Mouse (Mus musculus): ENCODE results near the gene Hpf1. TPM values are rescaled to one million over a fixed set of nuclear protein-coding genes. Genes with fewer than 3 reads are reported as not detected.

The Hpf1 gene
- total RNA-seq (2021), result 10 to 100 TPM; 16.5 to 20.7 TPM

DNA sequence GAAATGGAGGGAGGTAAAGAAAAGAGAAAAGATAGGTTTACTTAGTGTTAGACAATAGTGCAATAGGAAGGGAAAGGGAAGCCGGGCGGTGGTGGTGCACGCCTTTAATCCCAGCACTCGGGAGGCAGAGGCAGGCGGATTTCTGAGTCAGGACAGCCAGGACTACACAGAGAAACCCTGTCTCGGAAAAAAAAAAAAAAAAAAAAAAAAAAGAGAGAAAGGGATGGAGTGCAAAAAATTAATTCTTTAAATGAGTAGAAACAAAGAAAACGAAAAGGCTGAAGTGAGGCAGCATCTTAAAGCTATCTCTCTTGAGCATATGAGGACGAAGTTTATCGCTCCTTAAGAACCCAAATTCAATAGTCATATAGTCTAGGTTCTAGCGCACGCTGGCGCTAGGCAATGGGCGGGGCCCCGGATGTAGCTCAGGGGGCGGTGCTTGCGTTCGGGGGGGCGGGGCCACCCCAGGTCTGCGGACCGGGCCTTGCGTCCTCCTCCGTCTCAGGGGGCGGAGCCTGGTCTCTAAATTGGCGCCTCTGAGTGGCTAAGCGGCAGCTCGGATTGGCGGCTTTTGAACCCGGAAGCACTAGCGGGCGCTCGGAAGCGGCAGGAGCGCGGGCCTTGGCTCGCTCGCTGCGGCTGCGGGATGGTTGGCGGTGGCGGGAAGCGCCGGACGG is at the start of gene Hpf1:
TSS of gene Hpf1 (plus strand) at position 576 of the 677 bp plus-strand sequence.
- DNase-seq (ENCODE audit: low spot score), result peak; percentile 88
- intact Hi-C loops (cut with DNase I), result loop anchor here (5.0 kb wide), 1 partner anchor 102 kb away; the partner anchor contains the start of gene Nek1

DNA sequence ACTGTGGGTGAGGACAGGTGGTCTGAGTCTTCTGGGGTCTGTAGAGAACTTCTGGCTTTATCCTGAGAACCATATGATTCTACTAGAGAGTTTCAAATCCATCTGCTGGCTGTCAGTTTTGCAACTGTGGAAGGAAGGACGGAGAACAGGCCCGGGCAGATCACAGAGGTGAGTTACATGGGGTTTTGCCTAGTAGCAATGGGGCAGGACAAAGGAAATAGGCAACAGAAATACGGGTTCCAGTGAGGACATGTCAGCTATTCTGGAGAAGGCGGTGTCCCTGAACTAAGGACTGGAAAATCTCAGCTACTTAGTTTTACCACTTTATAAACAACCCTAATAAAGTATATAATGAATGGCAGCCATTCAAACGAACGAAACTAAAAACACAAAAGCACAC is 47.8 kb upstream of the Hpf1 start:
- no peak for DNase-seq (ENCODE audit: low spot score)
- intact Hi-C loops (cut with DNase I), result no loop called here

DNA sequence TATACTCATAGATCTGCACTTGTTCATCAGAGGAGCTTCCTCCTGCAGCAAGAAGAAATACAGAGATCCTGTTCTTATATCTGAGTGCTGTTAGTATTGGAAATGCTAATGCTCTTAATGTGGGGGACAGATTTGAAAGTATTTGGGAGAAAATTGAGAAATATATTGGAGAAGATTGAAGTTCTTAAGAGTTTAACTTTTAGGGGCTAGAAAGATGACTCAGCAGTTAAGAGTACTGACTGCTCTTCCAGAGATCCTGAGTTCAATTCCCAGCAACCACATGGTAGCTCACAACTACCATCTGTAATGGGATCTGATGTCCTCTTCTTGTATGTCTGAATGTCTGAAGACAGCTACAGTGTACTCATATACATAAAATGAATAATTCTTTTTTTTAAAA is 32.7 kb upstream of the Hpf1 start:
- DNase-seq (ENCODE audit: low spot score), result no peak
- intact Hi-C loops (cut with DNase I), result no loop called here

DNA sequence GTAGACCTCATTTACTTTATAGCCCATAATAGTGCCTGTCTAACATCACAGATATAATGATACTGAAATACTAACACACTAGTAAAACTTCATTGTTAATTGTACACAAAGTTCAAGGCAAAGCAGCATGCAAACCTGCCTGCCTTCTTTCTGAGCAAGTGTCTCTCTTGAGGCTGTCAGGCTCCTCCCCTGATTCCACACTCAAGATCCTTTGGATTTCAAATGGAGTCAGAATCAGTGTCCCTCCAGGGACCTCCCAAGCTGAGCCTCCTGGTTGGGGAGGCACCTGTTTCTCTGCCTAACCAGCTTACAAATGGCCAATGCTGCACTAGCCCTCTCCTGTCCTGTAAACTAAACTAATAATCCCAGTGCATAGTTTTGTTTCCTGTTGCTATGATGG is 32.1 kb upstream of the Hpf1 start:
- no peak for DNase-seq (ENCODE audit: low spot score)
- intact Hi-C loops (cut with DNase I), result no loop called here

DNA sequence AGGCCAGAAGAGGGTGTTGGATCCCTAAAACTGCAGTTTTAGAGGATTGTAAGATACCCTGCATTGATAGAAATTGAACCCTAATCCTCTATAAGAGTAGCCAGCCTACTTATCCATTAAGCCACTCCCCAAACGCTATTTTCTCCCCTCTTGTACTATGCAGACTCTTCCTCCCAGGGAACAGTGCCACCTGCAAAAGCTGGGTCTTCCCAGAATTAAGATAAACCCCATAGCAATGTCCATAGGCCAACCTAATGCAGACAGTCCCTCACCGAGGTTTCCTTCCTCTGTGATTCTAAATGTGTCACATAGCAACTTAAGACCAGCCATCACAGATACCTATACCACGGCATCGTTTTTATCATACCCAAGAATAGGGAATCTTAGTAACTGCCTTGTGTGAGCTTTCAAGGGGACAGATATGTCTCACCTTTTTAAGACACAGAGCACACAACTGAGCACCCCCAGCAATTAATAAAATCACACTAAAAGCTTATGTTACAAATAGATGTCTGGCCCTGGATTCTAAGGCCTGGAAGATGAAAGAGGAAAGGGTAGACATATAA is 31.2 kb upstream of the Hpf1 start:
- intact Hi-C loops (cut with DNase I), result no loop called here

DNA sequence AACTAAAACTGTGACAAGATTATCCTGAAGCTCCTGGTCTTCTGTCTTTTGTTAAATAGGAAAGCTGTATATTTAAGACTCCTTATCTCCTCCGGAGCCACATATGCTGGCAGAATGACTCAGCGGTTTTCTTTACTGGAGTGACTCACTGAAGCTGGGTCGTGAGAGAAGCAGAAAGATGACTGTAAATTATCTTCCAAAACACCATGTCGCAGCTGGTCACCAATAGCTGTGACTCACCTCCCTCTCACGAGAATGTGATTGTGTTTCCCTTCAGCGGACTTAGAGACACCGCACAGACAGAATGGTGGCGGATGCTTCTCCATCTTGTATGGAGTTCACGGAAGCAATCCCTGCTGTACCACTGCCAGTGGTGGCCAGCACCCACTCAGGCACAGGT is 30.6 kb upstream of the Hpf1 start:
- DNase-seq (ENCODE audit: low spot score), result no peak
- intact Hi-C loops (cut with DNase I), result no loop called here

More for the DNA sequence above, 31.2 kb upstream of the Hpf1 start:
- DNase-seq (ENCODE audit: low spot score), result no peak

DNA sequence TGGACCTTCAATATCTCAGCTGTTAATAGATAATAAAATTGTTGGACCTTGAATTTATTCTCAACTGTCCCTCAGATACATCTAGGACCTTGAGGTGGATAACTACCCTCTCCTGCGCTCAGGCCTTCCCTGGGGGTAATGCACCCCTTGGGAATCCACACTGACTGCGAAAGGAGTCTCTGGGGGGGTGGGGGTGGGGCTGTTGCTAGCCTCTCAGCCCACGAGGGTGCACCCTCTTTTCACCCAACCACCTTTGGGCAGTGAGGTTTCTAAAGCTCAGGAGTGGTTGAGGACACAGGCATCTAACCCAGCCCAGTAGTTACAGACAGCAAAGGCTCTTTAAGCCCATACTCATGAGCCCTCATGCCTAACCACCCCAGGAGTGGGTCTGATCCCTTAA is 29.5 kb upstream of the Hpf1 start:
- DNase-seq (ENCODE audit: low spot score), result no peak
- intact Hi-C loops (cut with DNase I), result no loop called here

DNA sequence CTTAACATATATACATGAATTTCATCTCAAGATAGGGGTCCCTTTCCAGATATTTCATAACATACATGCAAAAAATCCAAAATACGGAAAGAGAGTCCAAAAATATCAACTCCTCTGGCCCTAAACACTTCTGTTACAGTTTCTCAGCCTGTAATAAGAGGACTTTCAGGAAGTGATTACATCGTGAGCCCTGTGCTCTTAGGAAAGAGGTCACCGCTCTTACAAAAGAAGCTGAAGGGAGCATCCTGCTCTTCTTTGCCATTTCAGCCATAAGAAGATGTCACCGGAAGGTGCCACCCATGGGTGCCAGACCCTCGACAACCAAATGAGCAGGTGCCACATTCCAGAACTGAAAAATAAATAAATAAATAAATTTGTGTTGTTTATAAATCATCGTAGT is 28.4 kb upstream of the Hpf1 start:
- intact Hi-C loops (cut with DNase I), result no loop called here

DNA sequence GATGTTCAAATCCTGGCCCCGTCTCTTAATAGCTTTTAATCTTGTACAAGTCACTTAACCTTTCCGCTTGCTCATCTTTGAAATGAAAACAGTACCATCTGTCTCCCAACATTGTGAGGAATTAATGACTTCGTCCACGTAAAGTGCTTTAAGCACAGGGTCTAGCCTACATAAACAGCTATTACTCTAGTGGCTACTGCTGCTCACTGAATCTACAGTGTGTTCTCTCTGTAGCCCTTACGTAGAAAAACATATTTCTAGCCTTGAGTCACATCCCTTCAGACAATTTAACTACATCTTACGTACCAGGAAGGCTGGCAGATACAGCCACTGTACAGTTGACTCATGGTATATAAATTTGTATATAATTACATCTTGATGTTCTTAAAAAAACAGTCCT is 25.3 kb upstream of the Hpf1 start:
- intact Hi-C loops (cut with DNase I), result loop anchor here (1.0 to 2.0 kb wide), 2 partner anchors 248 to 358 kb away; no protein-coding TSS in a partner anchor
- no peak for DNase-seq (ENCODE audit: low spot score)

More for the DNA sequence above, 28.4 kb upstream of the Hpf1 start:
- no peak for DNase-seq (ENCODE audit: low spot score)

DNA sequence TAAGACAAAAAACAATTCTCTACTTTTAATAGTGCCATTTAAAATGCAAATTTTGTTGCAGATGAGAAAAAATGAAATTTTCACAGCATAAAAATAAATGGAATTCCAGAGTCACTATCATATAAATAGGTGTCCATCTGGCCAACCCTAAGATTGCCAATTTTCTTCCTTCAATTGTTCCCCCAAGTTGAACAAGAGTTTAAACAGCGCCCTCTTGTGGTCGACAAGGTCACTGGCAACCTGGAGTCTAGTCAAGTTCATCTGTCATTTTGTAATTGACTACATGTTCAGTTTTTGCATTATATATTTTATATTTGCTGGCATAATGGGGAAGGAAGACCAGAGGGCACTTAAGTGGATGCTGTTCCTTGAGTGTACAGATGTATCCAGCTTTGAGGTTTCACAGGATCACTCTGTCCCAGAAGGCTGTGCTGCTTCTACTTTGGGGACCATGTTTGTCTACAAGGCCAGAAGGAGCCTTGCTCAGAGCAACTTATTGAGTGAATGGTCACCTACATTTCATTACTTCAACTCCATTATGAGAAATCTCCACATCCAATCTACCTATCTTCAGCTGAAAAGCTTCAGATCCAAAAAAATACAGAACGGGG is 24.6 kb upstream of the Hpf1 start:
- DNase-seq (ENCODE audit: low spot score), result no peak
- intact Hi-C loops (cut with DNase I), result loop anchor here (1.0 to 2.0 kb wide), 2 partner anchors 248 to 359 kb away; no protein-coding TSS in a partner anchor

DNA sequence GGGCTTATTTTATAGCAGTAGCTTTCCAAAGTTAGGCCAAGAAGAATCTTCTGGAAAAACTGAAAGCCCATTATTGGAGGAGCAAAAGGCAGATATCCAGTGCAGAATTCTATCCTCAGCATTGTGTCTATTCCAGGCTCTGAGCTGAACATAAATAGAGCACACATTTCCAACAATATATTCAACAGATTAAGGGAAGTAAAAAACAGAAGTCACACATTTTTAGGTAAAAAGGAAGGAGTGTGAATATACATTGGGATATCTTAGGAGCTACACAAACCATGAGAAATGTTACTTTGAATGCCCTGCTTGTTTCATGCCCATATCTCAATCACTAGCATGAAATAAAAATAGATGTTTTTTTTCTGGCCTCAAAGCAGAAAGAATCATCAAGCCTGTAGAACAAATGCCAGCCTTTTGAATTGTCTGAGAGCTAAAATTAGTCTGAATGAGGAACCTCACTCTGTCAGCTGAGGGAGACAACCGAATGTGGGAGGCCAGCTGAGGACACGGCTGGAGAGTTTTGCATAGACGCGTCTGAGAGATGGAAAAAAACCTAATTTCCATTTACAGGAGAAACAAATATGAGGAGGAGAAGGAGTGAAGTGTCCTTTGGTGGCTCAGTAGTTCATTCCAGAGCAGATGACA is 22.6 kb upstream of the Hpf1 start:
- no peak for DNase-seq (ENCODE audit: low spot score)
- intact Hi-C loops (cut with DNase I), result no loop called here

DNA sequence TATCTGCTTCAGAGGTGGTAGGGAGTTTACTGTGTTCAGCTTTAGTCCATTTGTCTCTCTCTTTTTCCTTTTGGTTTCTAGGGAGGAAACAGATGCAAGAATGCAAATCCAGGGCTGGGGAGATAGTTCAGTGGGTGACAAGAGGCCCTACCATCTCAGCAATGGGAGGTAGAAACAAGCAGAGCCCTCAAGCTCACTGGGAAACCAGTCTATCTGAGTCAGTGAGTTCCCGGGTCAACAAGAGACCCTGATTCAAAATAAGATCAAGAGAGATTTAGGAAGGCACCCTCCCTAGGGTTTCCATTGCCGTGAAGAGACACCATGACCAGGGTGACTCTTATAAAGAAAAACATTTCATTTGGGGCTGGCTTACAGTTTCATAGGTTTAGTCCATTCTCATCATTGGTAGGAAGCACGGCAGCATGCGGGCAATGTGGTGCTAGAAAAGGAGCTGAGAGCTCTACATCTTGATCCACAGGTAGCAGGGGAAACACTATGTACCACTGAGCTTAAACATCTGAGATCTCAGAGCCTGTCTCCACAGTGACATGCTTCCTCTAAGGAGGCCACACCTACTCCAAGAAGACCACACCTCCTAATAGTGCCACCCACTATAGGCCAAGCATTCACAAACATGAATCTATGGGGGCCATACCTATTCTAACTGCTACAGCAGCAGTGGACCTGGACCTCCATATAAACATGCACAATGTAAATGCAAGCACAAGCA is 21.8 kb upstream of the Hpf1 start:
- no peak for DNase-seq (ENCODE audit: low spot score)
- intact Hi-C loops (cut with DNase I), result no loop called here

DNA sequence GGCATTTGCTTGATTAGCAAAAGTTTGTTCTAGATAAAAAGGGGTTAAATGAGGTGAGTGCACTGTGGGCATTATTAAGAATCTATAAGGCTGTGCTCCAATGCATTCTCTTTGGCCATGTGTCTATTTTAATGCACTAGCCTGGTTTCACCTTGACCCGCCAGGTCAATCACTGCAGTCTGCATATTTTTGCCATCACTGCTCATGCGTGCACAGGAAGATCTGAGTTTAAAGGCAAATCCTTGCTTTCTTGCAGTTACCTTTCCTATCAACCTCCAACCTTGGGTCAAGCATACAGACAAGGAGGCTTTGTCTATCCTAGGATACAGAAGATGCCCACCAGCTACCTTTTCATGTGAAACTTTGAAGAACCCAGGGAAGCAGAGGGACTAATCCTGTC is 20.5 kb upstream of the Hpf1 start:
- no peak for DNase-seq (ENCODE audit: low spot score)
- intact Hi-C loops (cut with DNase I), result no loop called here

DNA sequence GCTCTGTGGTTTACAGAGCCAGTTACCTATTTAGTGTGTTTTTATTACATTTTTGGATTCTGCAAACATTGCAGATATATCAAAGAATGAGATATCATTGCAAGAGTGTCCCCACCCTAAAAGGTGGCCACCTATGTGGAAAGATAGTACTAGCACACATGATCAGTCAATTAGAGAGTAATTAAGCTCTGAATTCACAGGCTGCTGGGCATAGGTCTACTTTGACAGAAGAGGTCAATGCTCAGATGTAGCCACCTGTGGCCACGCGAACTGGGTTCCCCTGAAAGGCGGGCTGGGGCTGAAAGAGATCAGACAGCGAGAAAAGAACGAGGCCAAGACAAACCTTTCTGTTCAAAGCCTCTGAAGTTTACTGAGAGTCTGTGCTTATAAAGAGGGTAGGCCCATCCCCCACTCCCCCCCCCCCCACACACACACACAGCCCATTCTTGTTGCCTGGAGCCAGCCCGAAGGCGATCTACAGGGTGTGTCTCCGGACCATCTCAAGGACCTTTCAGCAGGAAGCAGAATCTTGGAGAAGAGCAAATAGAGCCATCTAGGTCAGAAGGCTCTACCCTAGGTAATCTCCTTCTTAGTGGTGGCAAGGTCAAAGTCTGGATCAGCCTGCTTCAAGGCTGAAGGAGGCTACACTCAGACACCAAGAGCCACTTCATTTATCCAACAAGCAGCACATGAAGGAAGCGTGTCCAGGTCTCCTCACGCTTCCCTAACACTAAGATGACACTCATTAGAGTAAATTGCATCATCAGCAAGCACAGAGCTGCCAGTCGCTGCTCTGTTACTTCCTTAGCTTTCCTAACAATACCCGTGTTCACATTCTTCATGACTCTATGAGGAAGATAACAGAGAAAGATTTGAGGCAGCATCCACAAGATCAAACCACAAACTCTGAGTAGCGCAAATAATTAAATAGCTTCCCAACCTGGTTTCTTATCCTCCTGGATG is 19.7 kb upstream of the Hpf1 start:
- no peak for DNase-seq (ENCODE audit: low spot score)
- intact Hi-C loops (cut with DNase I), result no loop called here

DNA sequence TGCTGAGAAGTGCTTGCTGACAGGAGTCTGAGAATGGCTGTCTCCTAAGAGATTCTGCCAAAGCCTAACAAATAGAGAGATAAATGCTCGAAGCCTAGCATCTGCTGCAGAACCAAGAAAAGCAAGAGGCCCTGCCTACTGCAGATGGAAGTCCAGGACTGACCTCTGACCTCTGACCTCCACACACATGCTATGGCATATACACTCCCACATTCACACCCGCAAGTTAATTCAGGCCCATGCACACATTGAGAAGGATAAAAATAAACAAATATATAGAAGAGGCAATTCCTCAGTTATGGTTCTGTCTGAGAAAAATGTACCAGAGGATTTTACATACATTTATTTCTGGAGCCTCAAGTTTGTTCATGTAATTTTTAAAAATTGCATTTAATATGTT is 11.6 kb upstream of the Hpf1 start:
- intact Hi-C loops (cut with DNase I), result no loop called here

DNA sequence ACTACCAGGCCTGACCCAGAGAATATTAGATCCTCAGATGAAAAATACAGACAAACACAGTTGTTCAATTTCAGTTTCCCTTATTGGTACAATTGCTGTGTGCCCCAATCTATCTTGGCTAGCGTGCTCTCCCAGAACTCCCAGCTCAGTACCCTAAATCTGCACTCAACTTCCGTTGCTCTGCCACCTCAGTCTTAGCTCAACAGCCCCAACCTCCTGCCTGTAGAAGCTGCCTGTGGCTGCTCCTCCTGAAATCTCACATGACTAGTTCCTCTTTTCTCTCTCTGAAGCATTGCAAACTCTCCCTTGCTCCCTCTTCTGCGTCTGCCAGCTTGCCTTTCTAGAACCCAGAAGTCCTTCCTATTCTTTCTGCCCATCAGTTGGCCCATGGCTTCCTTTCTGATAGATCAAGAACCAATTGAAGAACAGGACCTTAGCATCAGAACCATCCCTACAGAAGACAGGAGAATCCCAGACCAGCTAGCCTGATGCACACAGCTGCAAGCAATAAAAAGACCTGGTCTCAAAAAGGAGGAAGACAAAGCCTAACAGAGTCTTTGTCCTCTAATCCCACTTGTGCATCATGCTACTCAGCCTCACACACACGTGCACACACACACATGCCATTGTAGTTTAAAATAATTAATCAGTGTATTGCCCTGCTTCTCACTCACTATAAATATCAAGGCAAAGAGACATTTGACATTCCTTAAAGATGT is 6.6 kb upstream of the Hpf1 start:
- intact Hi-C loops (cut with DNase I), result no loop called here
- DNase-seq (ENCODE audit: low spot score), result no peak

More for the DNA sequence above, 11.6 kb upstream of the Hpf1 start:
- no peak for DNase-seq (ENCODE audit: low spot score)

DNA sequence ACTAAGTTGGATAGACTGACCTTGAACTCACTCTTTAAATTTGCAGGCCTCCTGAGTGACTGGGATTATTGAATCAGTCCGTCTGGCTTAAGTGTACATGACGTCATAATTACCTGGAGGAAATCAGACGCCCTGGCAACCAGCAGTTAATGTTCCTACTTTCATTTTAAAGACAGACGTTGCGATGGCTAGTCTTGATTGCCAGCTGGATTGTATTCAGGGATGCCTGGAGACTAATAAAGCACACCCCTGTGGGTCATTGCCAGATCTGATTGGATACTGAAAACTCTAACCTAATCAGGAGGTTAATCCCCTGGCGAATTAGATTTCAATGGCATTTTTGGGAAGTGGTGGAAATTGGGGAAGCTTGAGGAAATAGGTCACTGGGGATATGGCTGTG is 3.5 kb upstream of the Hpf1 start:
- intact Hi-C loops (cut with DNase I), result no loop called here
- DNase-seq (ENCODE audit: low spot score), result no peak

DNA sequence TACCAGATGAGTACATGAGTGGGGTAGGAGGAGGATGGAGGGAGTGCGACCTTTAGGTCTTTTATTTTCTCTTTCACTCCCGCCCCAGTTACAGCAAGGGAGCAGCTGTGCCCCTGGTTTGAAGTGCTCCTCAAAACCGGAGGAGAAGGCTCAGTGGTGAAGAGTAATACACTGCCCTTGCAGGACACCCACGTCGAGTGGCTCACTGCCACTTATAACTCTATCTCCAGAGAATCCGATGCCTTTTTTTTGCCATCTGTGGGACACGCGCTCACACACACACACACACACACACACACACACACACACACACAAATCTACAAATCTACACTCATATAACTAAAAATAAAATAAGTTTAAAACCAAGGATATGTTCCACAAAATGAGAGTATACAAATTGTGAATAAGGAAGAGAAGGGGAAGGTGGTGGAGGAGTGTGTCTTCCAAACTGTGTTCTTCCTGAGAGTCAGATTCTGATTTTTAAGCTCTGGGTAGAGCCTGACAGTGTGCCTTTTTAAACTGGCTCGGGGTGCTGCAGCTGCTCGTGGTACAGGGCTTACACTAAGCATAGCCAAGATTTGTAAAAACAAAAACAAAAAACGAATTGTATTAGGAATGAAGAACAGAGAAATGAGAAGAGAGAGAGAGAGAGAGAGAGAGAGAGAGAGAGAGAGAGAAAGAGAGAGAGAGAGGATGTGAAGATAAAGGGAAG is 931 bp upstream of the Hpf1 start:
- intact Hi-C loops (cut with DNase I), result no loop called here
- no peak for DNase-seq (ENCODE audit: low spot score)
